ENCODE assay signal across 19 mouse cellular contexts in the genomic region with DNA sequence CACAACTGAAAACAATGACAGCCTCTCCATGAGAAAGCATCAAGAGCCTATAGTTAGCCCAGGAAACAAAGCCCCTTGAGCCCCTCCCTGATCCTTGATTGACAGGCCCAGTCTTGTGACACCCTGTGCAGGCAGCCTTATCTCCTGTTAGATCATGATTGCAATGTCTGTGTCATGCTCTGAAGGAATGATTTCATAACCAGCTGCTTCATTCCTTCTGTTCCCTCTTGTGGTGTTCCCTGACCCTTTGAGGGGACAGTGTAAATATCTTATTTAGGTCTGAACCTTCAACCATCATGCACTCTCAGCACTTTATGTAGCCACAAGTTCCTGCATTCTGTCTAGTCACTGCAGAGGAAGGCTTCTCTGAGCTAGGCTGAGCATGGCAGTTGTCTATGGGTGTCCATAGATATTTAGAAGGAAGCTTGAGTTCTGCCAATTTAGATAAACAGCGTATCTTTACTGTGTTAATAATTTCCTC. TPM values are rescaled to one million over a fixed set of nuclear protein-coding genes. Genes with fewer than 3 reads are reported as not detected.
DNase-seq lines count a peak whose midpoint lies in the region; ATAC-seq and TF ChIP-seq lines count a peak whose summit lies in the region.
"Had no signal": no experiment of that assay in that cellular context is flagged by ENCODE, and none has a peak within 500 bp of the region (broad histone marks: within the 10 kb centered on the region; RNA-seq: fewer than 3 reads in every experiment).

No protein-coding gene starts in this region.

- H3K27me3 ChIP-seq in liver, postnatal 0 days (ENCODE audit: insufficient read depth, low read length) = no peaks in the 10 kb centered on the region
- H3K27me3 ChIP-seq: heart, embryonic 15.5 days; liver, embryonic 13.5 days had no signal

- no peaks in the 10 kb centered on the region for H3K4me1 ChIP-seq in liver, postnatal 0 days (ENCODE audit: insufficient read depth)
- no peaks in the 10 kb centered on the region for H3K4me1 ChIP-seq in lung, adult 2 months (ENCODE audit: control insufficient read depth, insufficient read depth, low read length)
- H3K4me1 ChIP-seq: heart, embryonic 15.5 days; liver, embryonic 13.5 days had no signal

- H3K9ac ChIP-seq in liver, postnatal 0 days (replicated peaks) = no peak overlapping the region
- H3K9ac ChIP-seq: forebrain, postnatal 0 days; heart, embryonic 15.5 days; hindbrain, embryonic 14.5 days; liver, embryonic 13.5 days had no signal

- ATAC-seq in liver, postnatal 0 days = peak; percentile 53
- ATAC-seq: forebrain, postnatal 0 days had no signal

- H3K4me3 ChIP-seq in liver, postnatal 0 days (ENCODE audit: low read depth, low read length) = no peak overlapping the region
- no peak overlapping the region for H3K4me3 ChIP-seq in left cerebral cortex, adult 2 months
- no peak overlapping the region for H3K4me3 ChIP-seq in lung, adult 2 months (replicated peaks; ENCODE audit: extremely low read depth, low read depth, low read length)
- H3K4me3 ChIP-seq: heart, embryonic 15.5 days; liver, embryonic 13.5 days had no signal

- WGBS in liver, postnatal 0 days (ENCODE audit: insufficient replicate concordance) = 64% methylated on average over 1 of the region's 1 CpGs
- WGBS in lung, adult 2 months = 87% methylated on average over 1 of the region's 1 CpGs

- no peak overlapping the region for H3K27ac ChIP-seq in liver, postnatal 0 days (ENCODE audit: low read depth)
- no peak overlapping the region for H3K27ac ChIP-seq in left cerebral cortex, adult 2 months
- H3K27ac ChIP-seq: heart, embryonic 15.5 days; hindbrain, embryonic 14.5 days; liver, embryonic 13.5 days had no signal

- H3K36me3 ChIP-seq in liver, postnatal 0 days (replicated peaks; ENCODE audit: insufficient read depth, low read length) = no peaks in the 10 kb centered on the region
- H3K36me3 ChIP-seq: heart, embryonic 15.5 days; liver, embryonic 13.5 days had no signal

- H3K9me3 ChIP-seq in liver, postnatal 0 days (ENCODE audit: low read length) = no peaks in the 10 kb centered on the region
- H3K9me3 ChIP-seq: heart, embryonic 15.5 days; liver, embryonic 13.5 days had no signal

- no peak for TF ChIP-seq POLR2A in lung, adult 2 months (IDR thresholded peaks at IDR 0.05; ENCODE audit: borderline replicate concordance, extremely low read depth, low read depth, low read length)

- no peak for TF ChIP-seq EP300 in liver, postnatal 0 days (IDR thresholded peaks at IDR 0.05; ENCODE audit: low read depth)

- DNase-seq in 416B (ENCODE audit: low read depth) (peak; percentile 40), ES-CJ7 (ENCODE audit: low read depth, low spot score) (peak; percentile 5)
- peak; percentile 0 for DNase-seq in c-Kit-positive CD71-negative TER-119-negative erythroid progenitor cells, embryonic 14.5 days (ENCODE audit: low read depth)
- no peak for DNase-seq in liver, postnatal 0 days
- no peak for DNase-seq in embryo, embryonic 9.5 days (ENCODE audit: extremely low spot score)
- no peak for DNase-seq in left cerebral cortex, adult 2 months (ENCODE audit: extremely low spot score in 1 of 2, low spot score in 2 of 2)
- DNase-seq in lung, adult 2 months = no peak
- DNase-seq: cerebellum, adult 11-12 months; forebrain, postnatal 0 days; gastrocnemius, postnatal 25 days; kidney, adult 8-10 months; liver, embryonic 13.5 days; lung, postnatal 4 days; right cerebral cortex, postnatal 14 days; thymus, postnatal 14 days had no signal

- no peak overlapping the region for H3K4me2 ChIP-seq in liver, postnatal 0 days (ENCODE audit: low read depth, low read length)
- H3K4me2 ChIP-seq: heart, embryonic 15.5 days; hindbrain, embryonic 14.5 days; liver, embryonic 13.5 days had no signal

- TF ChIP-seq CTCF in liver, postnatal 0 days (IDR thresholded peaks at IDR 0.05; ENCODE audit: low read depth) = no peak
- TF ChIP-seq CTCF in left cerebral cortex, adult 2 months (IDR thresholded peaks at IDR 0.05) = no peak
- TF ChIP-seq CTCF in lung, adult 2 months (IDR thresholded peaks at IDR 0.05; ENCODE audit: insufficient read depth, low read length) = no peak

- intact Hi-C loops in left cerebral cortex, adult 2 months (cut with DNase I) = no loop called here

RNA-seq across cellular contexts. Expression of a gene that starts 0.7 kb away (rescaled TPM):
- polyA plus RNA-seq in liver, postnatal 0 days (2015; fragmentation: Nextera tagmentation; extraction: Ambion mirVana) = not detected in 2 replicates
- total RNA-seq in left cerebral cortex, adult 2 months (2021) = not detected
- not detected in 2 replicates for polyA plus RNA-seq in lung, adult 2 months (2012; rRNA removed)
- total RNA-seq: adrenal gland, postnatal 4 days; forebrain, postnatal 0 days; gastrocnemius, postnatal 25 days; left cerebral cortex, adult 18-20 months had no signal
- polyA plus RNA-seq: forebrain, postnatal 0 days; heart, embryonic 15.5 days; hindbrain, embryonic 14.5 days; liver, embryonic 13.5 days had no signal

RNA-seq across cellular contexts. Expression of a gene that starts 41.8 kb away (rescaled TPM):
- not detected in 2 replicates for polyA plus RNA-seq in liver, postnatal 0 days (2015; fragmentation: Nextera tagmentation; extraction: Ambion mirVana)
- not detected for total RNA-seq in left cerebral cortex, adult 2 months (2021)
- polyA plus RNA-seq in lung, adult 2 months (2012; rRNA removed) = 0.18 TPM in 1 of 2 replicates, not detected in the other
- total RNA-seq: adrenal gland, postnatal 4 days; forebrain, postnatal 0 days; gastrocnemius, postnatal 25 days; left cerebral cortex, adult 18-20 months had no signal
- polyA plus RNA-seq: forebrain, postnatal 0 days; heart, embryonic 15.5 days; hindbrain, embryonic 14.5 days; liver, embryonic 13.5 days had no signal

Comparison
In these comparisons a context has a peak if more than half of its experiments do, and no peak if none do; other contexts are left out.
1. DNase-seq: peak in 416B (single experiment), ES-CJ7 (single experiment) and c-Kit-positive CD71-negative TER-119-negative erythroid progenitor cells, embryonic 14.5 days (single experiment); none in liver, postnatal 0 days (single experiment), embryo, embryonic 9.5 days (single experiment), left cerebral cortex, adult 2 months (0 of 2) and lung, adult 2 months (single experiment).